Mouse (Mus musculus): ENCODE results near the gene Cul5. TPM values are rescaled to one million over a fixed set of nuclear protein-coding genes. Genes with fewer than 3 reads are reported as not detected.

Cul5 gene
- polyA plus RNA-seq, 2 experiments, result 13.4 to 42.4 TPM

DNA sequence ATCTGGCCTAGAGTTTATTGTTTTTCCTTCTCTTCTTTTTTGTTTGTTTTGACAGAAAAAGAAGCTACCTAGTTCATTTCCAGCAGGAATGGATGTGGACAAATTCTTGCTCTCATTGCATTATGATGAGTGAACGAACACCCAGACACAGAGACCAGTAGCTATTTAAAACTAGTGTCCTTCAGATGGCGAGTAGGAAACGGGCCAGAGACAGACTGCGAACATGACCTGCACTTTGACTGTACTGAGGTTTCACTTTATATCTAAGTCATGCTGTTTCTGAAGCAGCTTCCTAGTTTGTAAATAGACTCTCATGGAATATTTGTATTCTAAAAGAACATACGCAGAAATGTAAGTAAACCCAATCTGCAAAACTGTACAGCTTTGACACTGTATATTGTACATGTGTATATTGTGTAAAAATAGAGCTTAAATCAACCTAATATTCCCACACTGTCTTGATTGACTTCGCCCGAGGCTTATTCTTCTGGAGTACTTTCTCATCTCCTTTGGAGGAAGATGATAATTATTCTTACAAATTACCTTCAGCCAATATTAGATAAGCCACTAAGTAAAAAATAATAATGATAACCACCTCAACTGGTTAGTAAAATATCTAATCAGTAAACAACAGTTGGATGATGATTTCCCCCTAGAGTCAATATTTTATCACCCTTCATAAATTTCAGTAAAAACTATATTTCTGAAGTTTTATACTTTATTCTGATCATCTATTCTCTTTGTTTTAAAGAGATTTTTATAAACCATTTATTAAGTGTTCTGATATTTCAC is 97.1 kb downstream of the Cul5 start:
- Histone ChIP-seq H3K27ac (replicated peaks; ENCODE audit: low read depth, low read length) (no peak overlapping the region), H3K9ac (ENCODE audit: low read depth, low read length, severe bottlenecking) (no peak overlapping the region), H3K36me3 (ENCODE audit: control insufficient read depth, insufficient read depth, low read length) (peaks cover 62% of the 10 kb centered on the region), H3K4me2 (replicated peaks; ENCODE audit: low read depth, low read length, severe bottlenecking) (no peak overlapping the region), H3K4me3 (replicated peaks; ENCODE audit: low read length) (no peak overlapping the region), H3K4me1 (ENCODE audit: control insufficient read depth, insufficient read depth, low read length) (no peaks in the 10 kb centered on the region), H3K27me3 (ENCODE audit: control insufficient read depth, insufficient read depth, low read length) (no peaks in the 10 kb centered on the region), H3K9me3 (ENCODE audit: control insufficient read depth, low read length) (no peaks in the 10 kb centered on the region)
- no peak for DNase-seq (ENCODE audit: low spot score)
- no peak for TF ChIP-seq POLR2A (IDR thresholded peaks at IDR 0.05; ENCODE audit: borderline replicate concordance, extremely low read depth, insufficient read depth, insufficient read length)
- no peak for ATAC-seq (ENCODE audit: low FRiP score, low read depth)
- WGBS, result 92% methylated on average over 7 of the region's 7 CpGs

- Histone ChIP-seq H3K4me2 (replicated peaks; ENCODE audit: low read depth, low read length, severe bottlenecking) (no peak overlapping the region), H3K36me3 (ENCODE audit: control insufficient read depth, insufficient read depth, low read length) (peaks cover 70% of the 10 kb centered on the region), H3K9ac (ENCODE audit: low read depth, low read length, severe bottlenecking) (no peak overlapping the region), H3K9me3 (ENCODE audit: control insufficient read depth, low read length) (no peaks in the 10 kb centered on the region), H3K27ac (replicated peaks; ENCODE audit: low read depth, low read length) (no peak overlapping the region), H3K4me3 (replicated peaks; ENCODE audit: low read length) (no peak overlapping the region), H3K27me3 (ENCODE audit: control insufficient read depth, insufficient read depth, low read length) (no peaks in the 10 kb centered on the region), H3K4me1 (ENCODE audit: control insufficient read depth, insufficient read depth, low read length) (no peaks in the 10 kb centered on the region)
- DNase-seq (ENCODE audit: low spot score) (no peak), ATAC-seq (ENCODE audit: low FRiP score, low read depth) (no peak)
- WGBS, result 76% methylated on average over 6 of the region's 6 CpGs
- TF ChIP-seq POLR2A (IDR thresholded peaks at IDR 0.05; ENCODE audit: borderline replicate concordance, extremely low read depth, insufficient read depth, insufficient read length), result no peak
Measured at GRCm38 (mm10) chr9:53570662-53571061, 99.2 kb downstream of the Cul5 start.

Other genes starting within 250 kb of the Cul5 start
- gene Atm, start 133.3 kb downstream of the Cul5 start, polyA plus RNA-seq (2012; rRNA removed), result 6.4 and 11.0 TPM in 2 replicates
- 12.5 and 15.6 TPM in 2 replicates for gene Atm, start 133.3 kb downstream of the Cul5 start, polyA plus RNA-seq (2014; fragmentation: Nextera tagmentation; extraction: Ambion mirVana)
- 12.8 and 15.1 TPM in 2 replicates for gene Npat, start 133.0 kb downstream of the Cul5 start, polyA plus RNA-seq (2012; rRNA removed)
- gene Npat, start 133.0 kb downstream of the Cul5 start, polyA plus RNA-seq (2014; fragmentation: Nextera tagmentation; extraction: Ambion mirVana), result 21.1 and 23.1 TPM in 2 replicates
- gene Acat1, start 59.6 kb downstream of the Cul5 start, polyA plus RNA-seq (2012; rRNA removed), result 70.7 and 105 TPM in 2 replicates
- 154 and 166 TPM in 2 replicates for gene Acat1, start 59.6 kb downstream of the Cul5 start, polyA plus RNA-seq (2014; fragmentation: Nextera tagmentation; extraction: Ambion mirVana)
- gene Rab39, start 36.2 kb upstream of the Cul5 start, polyA plus RNA-seq (2012; rRNA removed), result 0.20 and 0.25 TPM in 2 replicates
- gene Rab39, start 36.2 kb upstream of the Cul5 start, polyA plus RNA-seq (2014; fragmentation: Nextera tagmentation; extraction: Ambion mirVana), result 0.28 and 0.81 TPM in 2 replicates
- 3.5 and 4.1 TPM in 2 replicates for gene Slc35f2, start 101.5 kb upstream of the Cul5 start, polyA plus RNA-seq (2012; rRNA removed)
- 4.1 and 4.5 TPM in 2 replicates for gene Slc35f2, start 101.5 kb upstream of the Cul5 start, polyA plus RNA-seq (2014; fragmentation: Nextera tagmentation; extraction: Ambion mirVana)
- 33.4 and 43.9 TPM in 2 replicates for gene Sln, start 180.2 kb upstream of the Cul5 start, polyA plus RNA-seq (2012; rRNA removed)
- 67.8 and 100 TPM in 2 replicates for gene Sln, start 180.2 kb upstream of the Cul5 start, polyA plus RNA-seq (2014; fragmentation: Nextera tagmentation; extraction: Ambion mirVana)

Data from limb, embryonic 14.5 days (tissue).